Mouse (Mus musculus) testis, adult 2 months (tissue): ENCODE results near the gene Msmp.

ENCODE experiments used
- CTCF ChIP-seq: fragments of 200-500 bp; IDR thresholded peaks from 2 replicates; pipeline ENCODE4 v1.5.1; 2012; ENCODE audit warnings: low read depth, mild to moderate bottlenecking, inconsistent platforms, low read length, moderate library complexity; ENCODE audit not compliant: control insufficient read depth, insufficient read depth, insufficient replicate concordance
- POLR2A ChIP-seq: fragments of 200-500 bp; IDR thresholded peaks from 2 replicates; pipeline ENCODE4 v1.6.1; 2012; ENCODE audit warnings: low read depth, mild to moderate bottlenecking, inconsistent platforms, low read length, moderate library complexity; ENCODE audit not compliant: control insufficient read depth

GRCm38 (mm10) chr4:43533270-43533669, 51.0 kb downstream of the Msmp start:
- TF ChIP-seq CTCF (no peak), POLR2A (no peak)
